Mouse (Mus musculus) CH12.LX (cell line): ENCODE measurements around the gene Agk. TPM values are rescaled to one million over a fixed set of nuclear protein-coding genes. Genes with fewer than 3 reads are reported as not detected.

Source experiments
- DNase-seq: peaks from one replicate; pipeline ENCODE4 v3.0.0-alpha.2; 2013; ENCODE audit errors: extremely low read depth
- H3K27ac ChIP-seq: 2 replicates; pipeline ENCODE4 v1.5.1; 2012; ENCODE audit warnings: low read depth, mild to moderate bottlenecking, control low read depth, moderate library complexity; ENCODE audit not compliant: insufficient read depth
- H3K27me3 ChIP-seq: replicated peaks from 2 replicates; pipeline ENCODE3; 2012; ENCODE audit warnings: inconsistent platforms
- H3K36me3 ChIP-seq, 2 experiments: replicated peaks in 1 of 2; 2 replicates each; pipeline versions ENCODE3 to v1.6.1; 2012; ENCODE audit warnings: inconsistent platforms in 1 of 2, low read length in 1 of 2, mild to moderate bottlenecking in 1 of 2, mixed read lengths in 1 of 2, moderate library complexity in 1 of 2; ENCODE audit not compliant: control insufficient read depth in 1 of 2, insufficient read depth in 1 of 2
- H3K4me1 ChIP-seq, 2 experiments: 2 replicates each; pipeline ENCODE4 v1.6.1; 2012; ENCODE audit warnings: inconsistent platforms in 1 of 2, moderate library complexity in 1 of 2; ENCODE audit not compliant: insufficient read depth in 2 of 2, control insufficient read depth in 1 of 2
- H3K4me2 ChIP-seq: 2 replicates; pipeline ENCODE4 v1.6.1; 2012; ENCODE audit warnings: low read depth, mild to moderate bottlenecking, control low read depth; ENCODE audit not compliant: poor library complexity, insufficient read depth, severe bottlenecking
- H3K4me3 ChIP-seq, 3 experiments: fragments of 150-350 bp in 1 of 3; sonication (generic) in 1 of 3; replicated peaks in 1 of 3; 2 replicates each; pipeline versions ENCODE3 to v1.5.1; 2011 to 2012; ENCODE audit warnings: low read depth in 2 of 3, low read length in 2 of 3, mild to moderate bottlenecking in 2 of 3, moderate library complexity in 2 of 3, control low read depth in 1 of 3, improper control_type of control experiment in 1 of 3, inconsistent platforms in 1 of 3, mixed read lengths in 1 of 3; ENCODE audit not compliant: poor library complexity in 1 of 3
- H3K79me2 ChIP-seq: replicated peaks from 2 replicates; pipeline ENCODE4 v1.6.1; 2012; ENCODE audit warnings: mild to moderate bottlenecking, moderate library complexity; ENCODE audit not compliant: control insufficient read depth, poor library complexity, insufficient read depth, severe bottlenecking; ENCODE audit errors: extremely low read depth
- H3K9ac ChIP-seq: 2 replicates; pipeline ENCODE4 v1.6.1; 2012; ENCODE audit warnings: low read depth, mild to moderate bottlenecking, control low read depth, moderate library complexity; ENCODE audit not compliant: insufficient read depth
- H3K9me3 ChIP-seq: replicated peaks from 2 replicates; pipeline ENCODE3; 2012; ENCODE audit warnings: low read length, inconsistent platforms, mixed read lengths
- BHLHE40 ChIP-seq: IDR thresholded peaks from 2 replicates; pipeline ENCODE4 v1.6.1; 2011; ENCODE audit warnings: mild to moderate bottlenecking, low read depth, low read length, improper control_type of control experiment
- CHD1 ChIP-seq: IDR thresholded peaks from 2 replicates; pipeline ENCODE4 v1.6.1; 2012; ENCODE audit warnings: low read depth, low read length, improper control_type of control experiment, inconsistent platforms
- E2F4 ChIP-seq: IDR thresholded peaks from 2 replicates; pipeline ENCODE4 v1.6.1; 2011; ENCODE audit warnings: low read depth, low read length, improper control_type of control experiment; ENCODE audit not compliant: insufficient replicate concordance
- ELF1 ChIP-seq: IDR thresholded peaks from 2 replicates; pipeline ENCODE4 v1.6.1; 2014; ENCODE audit warnings: low read depth, mild to moderate bottlenecking, inconsistent platforms, low read length, improper control_type of control experiment
- HCFC1 ChIP-seq: IDR thresholded peaks from 2 replicates; pipeline ENCODE4 v1.6.1; 2012; ENCODE audit warnings: low read depth, mild to moderate bottlenecking, inconsistent platforms, low read length, improper control_type of control experiment
- JUN ChIP-seq: IDR thresholded peaks from 2 replicates; pipeline ENCODE4 v1.6.1; 2011; ENCODE audit warnings: low read depth, mild to moderate bottlenecking, low read length, improper control_type of control experiment, moderate library complexity; ENCODE audit not compliant: insufficient read depth
- KAT2A ChIP-seq: IDR thresholded peaks from 2 replicates; pipeline ENCODE4 v1.6.1; 2012; ENCODE audit warnings: low read length, improper control_type of control experiment, inconsistent platforms; ENCODE audit not compliant: insufficient replicate concordance
- MAX ChIP-seq: IDR thresholded peaks from 2 replicates; pipeline ENCODE4 v1.6.1; 2011; ENCODE audit warnings: low read length, improper control_type of control experiment
- MAZ ChIP-seq: IDR thresholded peaks from 2 replicates; pipeline ENCODE4 v1.6.1; 2012; ENCODE audit warnings: low read depth, mild to moderate bottlenecking, inconsistent platforms, low read length, improper control_type of control experiment, moderate library complexity
- MXI1 ChIP-seq: IDR thresholded peaks from 2 replicates; pipeline ENCODE4 v1.6.1; 2011; ENCODE audit warnings: mild to moderate bottlenecking, low read depth, low read length, improper control_type of control experiment
- MYC ChIP-seq: IDR thresholded peaks from 2 replicates; pipeline ENCODE4 v1.6.1; 2011; ENCODE audit warnings: low read depth, mild to moderate bottlenecking, improper control_type of control experiment, low read length
- NRF1 ChIP-seq: IDR thresholded peaks from 2 replicates; pipeline ENCODE4 v1.6.1; 2014; ENCODE audit warnings: low read depth, mild to moderate bottlenecking, inconsistent platforms, low read length, improper control_type of control experiment, moderate library complexity
- PAX5 ChIP-seq: IDR thresholded peaks from 2 replicates; pipeline ENCODE4 v1.6.1; 2012; ENCODE audit warnings: low read length, inconsistent platforms, mixed read lengths
- POLR2AphosphoS2 ChIP-seq: IDR thresholded peaks from 2 replicates; pipeline ENCODE4 v1.6.1; 2011; ENCODE audit warnings: low read depth, low read length, improper control_type of control experiment
- RAD21 ChIP-seq: IDR thresholded peaks from 2 replicates; pipeline ENCODE4 v1.6.1; 2011; ENCODE audit warnings: low read depth, mild to moderate bottlenecking, low read length, improper control_type of control experiment, moderate library complexity
- RCOR1 ChIP-seq: conservative IDR thresholded peaks from 2 replicates; pipeline ENCODE4 v1.6.1; 2012; ENCODE audit warnings: low read depth, mild to moderate bottlenecking, inconsistent platforms, low read length, improper control_type of control experiment
- SIN3A ChIP-seq: IDR thresholded peaks from 2 replicates; pipeline ENCODE4 v1.6.1; 2012; ENCODE audit warnings: low read length, improper control_type of control experiment, inconsistent platforms
- SMC3 ChIP-seq: IDR thresholded peaks from 2 replicates; pipeline ENCODE4 v1.6.1; 2011; ENCODE audit warnings: low read depth, low read length, improper control_type of control experiment
- TBP ChIP-seq: conservative IDR thresholded peaks from 2 replicates; pipeline ENCODE4 v1.6.1; 2011; ENCODE audit warnings: low read depth, low read length, improper control_type of control experiment
- UBTF ChIP-seq: IDR thresholded peaks from 2 replicates; pipeline ENCODE4 v1.6.1; 2012; ENCODE audit warnings: low read depth, mild to moderate bottlenecking, inconsistent platforms, low read length, improper control_type of control experiment, moderate library complexity
- USF2 ChIP-seq: conservative IDR thresholded peaks from 2 replicates; pipeline ENCODE4 v1.6.1; 2011; ENCODE audit warnings: low read depth, low read length, improper control_type of control experiment
- ZC3H11A ChIP-seq: IDR thresholded peaks from 2 replicates; pipeline ENCODE4 v1.6.1; 2012; ENCODE audit warnings: low read depth, mild to moderate bottlenecking, inconsistent platforms, low read length, improper control_type of control experiment
- ZKSCAN1 ChIP-seq: IDR thresholded peaks from 2 replicates; pipeline ENCODE4 v1.6.1; 2012; ENCODE audit warnings: low read depth, inconsistent platforms, low read length, improper control_type of control experiment, borderline replicate concordance
- ZMIZ1 ChIP-seq: IDR thresholded peaks from 2 replicates; pipeline ENCODE4 v1.6.1; 2012; ENCODE audit warnings: low read depth, mild to moderate bottlenecking, inconsistent platforms, low read length, improper control_type of control experiment
- ZNF384 ChIP-seq: IDR thresholded peaks from 2 replicates; pipeline ENCODE4 v1.6.1; 2012; ENCODE audit warnings: low read depth, low read length, improper control_type of control experiment, inconsistent platforms
- dilution Hi-C: fragments of 300-500 bp; cut with MboI; formaldehyde crosslinking; loops from 2 replicates; pipeline ENCODE4 v1.14.3; 2020; ENCODE audit warnings: low sequenced_read_pairs; ENCODE audit not compliant: extremely low pct_unique_long_range_greater_than_20kb, extremely low pct_ligation_motif_present
- in situ Hi-C: fragments of 300-500 bp; cut with MboI; formaldehyde crosslinking; loops from 3 replicates; pipeline ENCODE4 v1.14.3; 2019; ENCODE audit warnings: low sequenced_read_pairs, low pct_ligation_motif_present, low pct_unique_long_range_greater_than_20kb, mixed read lengths
- polyA plus RNA-seq: library from polyadenylated mRNA; unstranded; fragments of >175 nt; gene quantifications from 2 replicates; pipeline ENCODE4 v1.2.1, GENCODE M21; 2012; ENCODE audit warnings: low read depth; ENCODE audit not compliant: insufficient read length
- total RNA-seq, 2 experiments: library from RNA; depleted of rRNA; stranded (reverse); fragments of 300-350 nt in 1 of 2; fragments of >200 nt in 1 of 2; gene quantifications; 2 replicates each; pipeline ENCODE4 v1.2.3; 2012 to 2014

The Agk gene
- total and polyA plus RNA-seq, 3 experiments = 22.1 to 42.5 (median 24.8) TPM

- dilution Hi-C loops = no loop called here
Observed at GRCm38 (mm10) chr6:40346959-40347771, 22.2 kb downstream of the Agk start.

GRCm38 (mm10) chr6:40347772-40348111 lies 22.8 kb downstream of the Agk start:
- H3K27ac ChIP-seq = no peak overlapping the region
- no peak overlapping the region for H3K4me2 ChIP-seq
- peaks cover 3 to 35% of the 10 kb centered on the region in 2 experiments; a peak in 3 of 4 replicates for H3K4me1 ChIP-seq
- TF ChIP-seq RCOR1 (no peak), MAX (no peak), TBP (no peak), MAZ (no peak), POLR2AphosphoS2 (no peak), SMC3 (no peak), PAX5 (no peak), RAD21 (no peak), HCFC1 (no peak), ZC3H11A (no peak), USF2 (no peak), MXI1 (no peak), ZNF384 (no peak), ZMIZ1 (no peak), JUN (no peak), KAT2A (no peak)
- no peaks in the 10 kb centered on the region for H3K9me3 ChIP-seq
- H3K27me3 ChIP-seq = no peaks in the 10 kb centered on the region
- no peak overlapping the region for H3K9ac ChIP-seq
- H3K79me2 ChIP-seq = 0 out of 2 replicates have a peak, but pooled peaks cover 4% of the 10 kb centered on the region
- dilution Hi-C loops (no loop called here), in situ Hi-C loops (no loop called here)
- no peak overlapping the region for H3K4me3 ChIP-seq
- no peak for DNase-seq
- H3K36me3 ChIP-seq = peaks cover 13 to 65% of the 10 kb centered on the region in 2 experiments

More at GRCm38 (mm10) chr6:40346959-40347771, 22.2 kb downstream of the Agk start:
- no peak overlapping the region for H3K4me2 ChIP-seq
- H3K9ac ChIP-seq = no peak overlapping the region
- H3K27me3 ChIP-seq = no peaks in the 10 kb centered on the region
- in situ Hi-C loops = no loop called here
- peaks cover 10 to 63% of the 10 kb centered on the region in 2 experiments for H3K36me3 ChIP-seq
- 0 out of 2 replicates have a peak, but pooled peaks cover 4% of the 10 kb centered on the region for H3K79me2 ChIP-seq
- TF ChIP-seq ZMIZ1 = no peak
- TF ChIP-seq ZKSCAN1 = no peak
- TF ChIP-seq ELF1 = no peak
- TF ChIP-seq MAZ = no peak
- TF ChIP-seq UBTF = no peak
- no peak for TF ChIP-seq HCFC1
- no peak for TF ChIP-seq BHLHE40
- TF ChIP-seq POLR2AphosphoS2 = no peak
- TF ChIP-seq PAX5 = no peak
- no peak for TF ChIP-seq SMC3
- no peak for TF ChIP-seq NRF1
- TF ChIP-seq TBP = no peak
- no peak for TF ChIP-seq E2F4
- no peak for TF ChIP-seq CHD1
- TF ChIP-seq MYC = no peak
- no peak for TF ChIP-seq SIN3A
- DNase-seq = no peak
- H3K4me3 ChIP-seq = no peak overlapping the region
- H3K27ac ChIP-seq = no peak overlapping the region
- no peaks in the 10 kb centered on the region for H3K9me3 ChIP-seq
- peaks cover 3 to 35% of the 10 kb centered on the region in 2 experiments; a peak in 3 of 4 replicates for H3K4me1 ChIP-seq
